In the genomic region with DNA sequence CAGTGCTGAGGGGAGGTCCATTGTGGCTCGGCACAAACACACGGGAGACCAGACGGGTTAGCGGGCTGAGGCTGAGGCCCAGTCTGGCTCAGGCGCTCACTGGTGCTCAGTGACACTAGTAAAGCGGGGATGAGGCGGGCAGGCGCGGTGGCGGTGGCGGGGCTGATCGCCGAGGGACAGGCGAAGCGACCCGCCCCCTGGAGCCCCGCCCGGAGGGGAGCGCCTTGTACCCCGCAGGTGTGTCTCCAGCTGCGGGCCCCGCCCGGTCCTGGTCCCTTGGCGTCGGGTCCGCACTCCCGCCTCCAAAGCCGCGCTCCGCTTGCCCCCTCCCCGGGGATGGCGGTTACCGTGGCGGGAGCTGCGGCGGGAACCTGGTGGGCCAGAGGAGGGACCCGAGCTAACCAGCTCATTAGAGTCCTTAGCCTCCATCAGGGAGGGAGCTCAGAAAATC, we compare ENCODE assay signal across 8 mouse cellular contexts. TPM values are rescaled to one million over a fixed set of nuclear protein-coding genes. Genes with fewer than 3 reads are reported as not detected.
A peak's percentile ranks its signal among the peaks of the same experiment; 100 is the strongest.
DNase-seq lines count a peak whose midpoint lies in the region.

No protein-coding gene starts in this region.

- DNase-seq in retina, postnatal 7 days (ENCODE audit: low read depth, low spot score) = peak; percentile 16
- no peak for DNase-seq in retina, postnatal 1 day
- DNase-seq in cerebellum, adult 8-10 months = peak; percentile 23
- peak; percentile 52 to 54 for DNase-seq in gastrocnemius, postnatal 4 days (ENCODE audit: low spot score in 2 of 2)
- DNase-seq in kidney, postnatal 25 days = peak; percentile 23 to 68
- peak; percentile 33 for DNase-seq in lung, postnatal 36 days
- DNase-seq in skeletal muscle tissue, adult 2 months (ENCODE audit: low read depth, low spot score) = peak; percentile 2
- DNase-seq in layer of hippocampus, adult 18-20 months (ENCODE audit: low spot score in 2 of 2) = no peak

RNA-seq across cellular contexts. Expression of gene Plk4, which starts 0.6 kb away (rescaled TPM):
- 10 to 100 TPM; 16.1 to 18.3 TPM for total RNA-seq in gastrocnemius, postnatal 4 days (2021)
- total RNA-seq in layer of hippocampus, adult 18-20 months (2021) = 1 to 10 TPM; 2.4 to 3.8 TPM

RNA-seq across cellular contexts. Expression of gene Mfsd8, which starts 46.3 kb away (rescaled TPM):
- total RNA-seq in gastrocnemius, postnatal 4 days (2021) = 10 to 100 TPM; 13.3 to 13.4 TPM
- 10 to 100 TPM; 16.9 to 20.1 TPM for total RNA-seq in layer of hippocampus, adult 18-20 months (2021)

RNA-seq across cellular contexts. Expression of gene Abhd18, which starts 46.4 kb away (rescaled TPM):
- total RNA-seq in gastrocnemius, postnatal 4 days (2021) = 10 to 100 TPM; 16.9 to 20.9 TPM
- total RNA-seq in layer of hippocampus, adult 18-20 months (2021) = 10 to 100 TPM; 10.2 to 12.4 TPM

RNA-seq across cellular contexts. Expression of gene Hspa4l, which starts 56.1 kb away (rescaled TPM):
- 10 to 100 TPM; 10.3 to 13.7 TPM for total RNA-seq in gastrocnemius, postnatal 4 days (2021)
- total RNA-seq in layer of hippocampus, adult 18-20 months (2021) = 100 to 1,000 TPM; 158 to 170 TPM

Comparison
In these comparisons a context has a peak if more than half of its experiments do, and no peak if none do; other contexts are left out.
1. DNase-seq: peak in retina, postnatal 7 days (single experiment), cerebellum, adult 8-10 months (single experiment), gastrocnemius, postnatal 4 days (2 of 2), kidney, postnatal 25 days (2 of 2), lung, postnatal 36 days (single experiment) and skeletal muscle tissue, adult 2 months (single experiment); none in retina, postnatal 1 day (single experiment) and layer of hippocampus, adult 18-20 months (0 of 2).